Mouse (Mus musculus) 3T3-L1 (cell line): ENCODE measurements around the gene Gm14434.
"Not testable (repeated sequence)": the region's sequence is repeated elsewhere in the genome, so short reads cannot be mapped to it uniquely, and the experiment has no call there.

ENCODE experiments used
- DNase-seq: peaks from one replicate; pipeline ENCODE4 v3.0.0-alpha.2; 2015; ENCODE audit warnings: low read depth, low spot score

Gm14434 gene

DNA sequence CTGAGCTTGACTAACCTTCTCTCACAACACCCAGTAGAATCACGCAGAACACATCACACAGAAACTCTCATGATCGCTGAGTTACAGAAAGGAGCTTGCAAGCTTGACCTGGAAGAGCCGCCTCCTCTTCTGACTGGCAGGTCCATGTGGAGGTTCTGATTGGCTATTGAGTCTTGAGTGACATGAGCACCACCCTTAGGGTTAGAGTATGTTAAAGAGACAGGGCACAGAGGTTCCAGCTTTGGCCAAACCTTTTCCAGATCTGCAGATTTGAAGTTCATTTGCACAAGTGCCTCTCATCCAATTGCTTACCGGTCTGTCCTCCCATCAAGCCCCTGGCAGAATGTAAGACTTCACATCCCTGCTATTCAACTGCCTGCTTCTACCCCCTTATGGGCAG lies at the start of gene Gm14434:
Gene Gm14434 (minus strand): TSS at position 101 of the 400 bp plus-strand sequence.
- DNase-seq = not testable (repeated sequence)

DNA sequence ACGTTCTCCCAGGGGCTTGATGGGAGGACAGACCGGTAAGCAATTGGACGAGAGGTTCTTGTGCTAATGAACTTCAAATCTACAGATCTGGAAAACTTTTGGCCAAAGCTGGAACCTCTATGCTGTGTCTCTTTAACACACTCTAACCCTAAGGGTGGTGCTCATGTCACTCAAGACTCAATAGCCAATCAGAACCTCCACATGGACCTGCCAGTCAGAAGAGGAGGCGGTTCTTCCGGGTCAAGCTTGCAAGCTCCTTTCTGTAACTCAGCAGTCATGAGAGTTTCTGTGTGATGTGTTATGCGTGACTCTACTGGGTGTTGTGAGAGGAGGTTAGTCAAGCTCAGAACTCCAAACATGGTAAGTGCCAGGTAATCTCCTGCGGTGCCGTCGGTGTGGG lies 34.2 kb upstream of the Gm14434 start, which contains the start of gene Zfp967:
Gene Zfp967 (plus strand): TSS at position 301 of the 400 bp plus-strand sequence.
- not testable (repeated sequence) for DNase-seq

DNA sequence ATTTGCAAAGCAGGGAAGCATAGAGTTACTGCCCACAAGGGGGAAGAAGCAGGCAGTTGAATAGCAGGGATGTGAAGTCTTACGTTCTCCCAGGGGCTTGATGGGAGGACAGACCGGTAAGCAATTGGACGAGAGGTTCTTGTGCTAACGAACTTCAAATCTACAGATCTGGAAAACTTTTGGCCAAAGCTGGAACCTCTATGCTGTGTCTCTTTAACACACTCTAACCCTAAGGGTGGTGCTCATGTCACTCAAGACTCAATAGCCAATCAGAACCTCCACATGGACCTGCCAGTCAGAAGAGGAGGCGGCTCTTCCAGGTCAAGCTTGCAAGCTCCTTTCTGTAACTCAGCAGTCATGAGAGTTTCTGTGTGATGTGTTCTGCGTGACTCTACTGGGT lies 63.3 kb downstream of the Gm14434 start, which contains the start of gene Gm14435:
Gene Gm14435 (plus strand): TSS at position 301 of the 400 bp plus-strand sequence.
- DNase-seq = not testable (repeated sequence)
